Mouse (Mus musculus) layer of hippocampus, postnatal 36 days (tissue): ENCODE measurements around the gene Atf5. TPM values are rescaled to one million over a fixed set of nuclear protein-coding genes. Genes with fewer than 3 reads are reported as not detected.
A peak's percentile ranks its signal among the peaks of the same experiment; 100 is the strongest.

Experiments used
- DNase-seq, 2 experiments: peaks; one replicate each; pipeline ENCODE4 v3.0.0; 2022
- total RNA-seq, 2 experiments: library from RNA; stranded (reverse); gene quantifications; 2 replicates each; pipeline ENCODE4 v1.2.3; 2021

Gene Atf5
- total RNA-seq, 2 experiments from 2014 or later: 26.3 to 28.9 TPM

- peak in 1 of 2 experiments; percentile 68 for DNase-seq
Observed at GRCm38 (mm10) chr7:44850146-44850545, 33.7 kb upstream of the Atf5 start.

DNA sequence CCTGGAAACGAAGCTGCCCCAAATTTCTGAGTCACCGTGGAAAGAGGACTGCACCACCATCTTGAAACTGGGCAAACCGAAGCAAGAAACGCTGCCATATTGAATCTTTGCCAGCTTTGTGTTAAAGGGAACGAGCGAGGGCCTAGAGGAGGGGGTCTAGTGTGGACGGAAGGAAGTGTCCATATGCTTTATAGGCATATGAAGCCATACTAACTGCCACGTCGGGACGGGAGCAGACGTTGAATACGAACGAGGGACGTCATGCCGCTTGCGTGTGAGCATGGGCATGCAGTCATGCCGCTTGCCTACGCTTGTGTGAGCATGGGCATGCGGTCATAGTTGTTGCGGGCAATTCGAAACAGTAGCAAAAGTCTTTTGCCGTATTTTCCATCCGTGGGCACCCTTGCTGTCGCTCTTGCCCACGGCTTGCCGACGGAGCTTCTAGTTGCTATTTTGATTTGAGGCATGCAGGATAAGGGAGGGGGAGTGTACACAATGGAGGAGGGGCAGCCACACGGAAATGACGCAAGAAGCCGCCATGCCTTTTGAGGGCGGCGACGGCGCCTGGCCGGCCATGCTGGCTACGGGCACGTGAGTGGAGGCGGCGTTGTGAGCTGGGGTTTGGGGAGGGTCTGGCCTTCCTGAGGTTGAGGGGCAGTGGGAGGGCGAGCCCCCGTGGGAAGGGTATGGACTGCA is 33.1 kb upstream of the Atf5 start:
- peak; percentile 90 for DNase-seq

GRCm38 (mm10) chr7:44848561-44849415 is 32.3 kb upstream of the Atf5 start, which contains the start of the genes Akt1s1 and Tbc1d17:
Gene Akt1s1 (plus strand): TSS chr7:44848991.
Gene Tbc1d17 (minus strand): TSS chr7:44849079.
- peak; percentile 99 to 100 for DNase-seq

GRCm38 (mm10) chr7:44847772-44848171 is 31.3 kb upstream of the Atf5 start:
- DNase-seq: no peak

DNA sequence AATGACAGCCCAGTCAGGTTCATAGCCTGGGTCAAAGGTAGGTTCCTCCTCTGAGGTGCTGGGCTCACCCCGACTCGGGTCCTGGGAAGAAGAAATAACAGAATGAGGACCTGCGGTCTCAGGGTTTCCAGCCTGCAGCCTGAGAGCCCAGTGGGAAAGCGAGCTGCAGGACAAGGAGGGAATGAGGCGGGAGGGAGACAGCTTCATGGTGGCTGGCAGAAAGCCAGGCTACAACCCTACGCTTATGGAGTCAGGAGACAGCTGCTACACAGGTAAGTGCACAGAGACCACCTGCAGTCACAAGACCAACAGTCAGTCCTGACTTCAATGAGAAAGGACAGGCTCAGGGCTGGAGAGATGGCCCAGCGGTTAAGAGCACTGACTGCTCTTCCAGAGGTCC is 30.3 kb upstream of the Atf5 start:
- DNase-seq: no peak

DNA sequence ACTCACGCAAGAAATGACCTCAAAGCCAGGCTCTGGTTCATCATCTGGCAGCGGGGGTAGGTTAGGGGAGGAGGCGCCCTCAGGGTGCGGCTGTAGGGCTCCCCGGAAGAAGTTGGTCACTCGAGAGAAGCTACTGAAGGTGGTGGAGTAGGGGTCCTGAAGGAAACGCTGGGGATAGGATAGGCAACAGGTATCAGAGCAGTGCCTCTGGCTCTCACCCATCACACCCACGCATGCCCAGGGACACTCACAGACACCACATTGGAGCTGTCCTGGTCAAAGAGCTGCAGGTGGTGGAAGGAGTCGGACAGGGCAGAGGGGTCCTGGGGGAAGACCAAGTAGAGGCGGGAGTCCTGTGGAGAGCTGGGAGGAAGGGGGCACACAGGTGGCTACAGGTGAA is 28.5 kb upstream of the Atf5 start:
- no peak for DNase-seq

GRCm38 (mm10) chr7:44841825-44842463 is 25.5 kb upstream of the Atf5 start:
- no peak for DNase-seq

DNA sequence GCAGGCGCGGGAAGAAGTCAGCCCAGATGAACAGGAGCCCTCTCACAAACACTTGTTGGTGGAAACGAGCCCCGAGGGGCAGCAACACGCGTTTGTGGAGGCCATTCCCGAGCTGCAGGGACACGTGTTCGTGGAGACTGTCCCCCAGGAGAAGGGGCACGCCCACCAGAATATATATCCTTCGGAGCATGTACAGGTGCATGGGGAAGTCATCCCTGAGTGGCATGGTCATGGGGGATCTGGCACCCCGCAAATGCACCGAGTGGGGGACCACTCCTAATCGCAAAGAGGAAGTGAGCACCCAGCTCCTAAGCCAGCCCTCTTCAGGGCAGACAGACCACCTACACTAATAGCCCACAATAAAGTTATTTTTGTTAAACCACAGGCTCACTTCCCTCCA is 24.0 kb upstream of the Atf5 start:
- no peak for DNase-seq

DNA sequence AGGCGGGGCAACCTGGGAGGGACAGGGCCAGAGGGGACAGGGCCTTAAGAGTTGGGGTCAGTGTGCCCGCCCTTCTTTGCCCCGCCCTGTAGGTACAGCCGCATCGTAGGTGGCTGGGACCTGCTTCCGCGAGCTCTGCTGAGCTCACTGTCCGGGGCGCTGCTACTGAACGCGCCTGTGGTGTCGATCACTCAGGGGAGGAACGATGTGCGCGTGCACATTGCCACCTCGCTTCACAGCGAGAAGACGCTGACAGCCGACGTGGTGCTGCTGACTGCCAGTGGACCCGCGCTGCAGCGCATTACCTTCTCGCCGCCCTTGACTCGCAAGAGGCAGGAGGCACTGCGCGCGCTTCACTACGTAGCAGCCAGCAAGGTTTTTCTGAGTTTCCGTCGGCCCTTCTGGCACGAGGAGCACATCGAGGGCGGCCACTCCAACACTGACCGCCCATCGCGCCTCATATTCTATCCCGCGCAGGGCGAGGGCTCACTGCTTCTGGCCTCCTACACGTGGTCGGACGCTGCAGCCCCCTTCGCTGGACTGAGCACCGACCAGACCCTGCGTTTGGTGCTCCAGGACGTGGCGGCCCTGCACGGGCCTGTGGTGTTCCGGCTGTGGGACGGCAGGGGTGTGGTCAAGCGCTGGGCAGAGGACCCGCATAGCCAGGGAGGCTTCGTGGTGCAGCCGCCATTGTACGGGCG is 23.2 kb upstream of the Atf5 start:
- DNase-seq: peak; percentile 54 to 57

- no peak for DNase-seq
Observed at GRCm38 (mm10) chr7:44839171-44839490, 22.7 kb upstream of the Atf5 start.

DNA sequence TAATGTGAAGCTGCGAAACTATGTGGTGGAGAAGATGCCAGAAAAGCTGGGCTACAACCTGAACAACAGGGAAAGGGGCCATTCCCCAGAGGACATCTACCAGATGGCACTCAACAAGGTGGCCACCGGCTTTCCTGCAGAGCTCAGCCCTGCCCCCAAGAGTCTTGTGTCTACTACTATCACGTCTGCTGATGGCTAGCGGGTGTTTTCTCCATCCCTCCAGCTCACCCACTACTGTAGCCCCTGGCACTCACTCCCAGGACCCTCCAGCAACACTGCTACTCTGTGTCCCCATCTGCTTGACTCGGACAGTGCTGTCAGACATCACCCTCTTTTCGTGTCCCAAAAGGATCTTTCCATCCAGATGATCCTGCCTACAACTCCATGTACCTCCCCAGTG is 21.6 kb upstream of the Atf5 start:
- no peak for DNase-seq

- DNase-seq: no peak
Observed at GRCm38 (mm10) chr7:44836423-44837053, 20.1 kb upstream of the Atf5 start.

GRCm38 (mm10) chr7:44836016-44836404 is 19.6 kb upstream of the Atf5 start:
- no peak for DNase-seq

- no peak for DNase-seq
Observed at GRCm38 (mm10) chr7:44835373-44836015, 19.0 kb upstream of the Atf5 start.

DNA sequence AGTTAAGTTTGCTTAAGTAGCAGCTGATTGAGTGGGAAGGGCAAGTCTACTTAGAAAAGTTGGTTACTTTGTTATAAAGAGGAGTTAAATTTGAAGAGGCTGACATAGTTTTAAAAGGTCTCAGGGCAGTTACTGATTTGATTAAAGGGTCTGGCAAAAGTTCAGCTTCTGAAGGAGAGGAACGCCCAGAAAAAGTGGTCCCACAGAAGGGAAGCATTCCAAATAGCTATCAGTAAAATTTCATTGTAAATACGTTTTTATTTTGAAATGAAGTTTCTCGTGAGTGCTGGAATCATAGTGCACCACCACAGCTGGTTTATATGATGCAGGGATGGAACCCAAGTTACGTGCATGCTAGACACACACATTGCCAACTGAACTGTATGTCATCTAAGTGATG is 16.3 kb upstream of the Atf5 start:
- no peak for DNase-seq

DNA sequence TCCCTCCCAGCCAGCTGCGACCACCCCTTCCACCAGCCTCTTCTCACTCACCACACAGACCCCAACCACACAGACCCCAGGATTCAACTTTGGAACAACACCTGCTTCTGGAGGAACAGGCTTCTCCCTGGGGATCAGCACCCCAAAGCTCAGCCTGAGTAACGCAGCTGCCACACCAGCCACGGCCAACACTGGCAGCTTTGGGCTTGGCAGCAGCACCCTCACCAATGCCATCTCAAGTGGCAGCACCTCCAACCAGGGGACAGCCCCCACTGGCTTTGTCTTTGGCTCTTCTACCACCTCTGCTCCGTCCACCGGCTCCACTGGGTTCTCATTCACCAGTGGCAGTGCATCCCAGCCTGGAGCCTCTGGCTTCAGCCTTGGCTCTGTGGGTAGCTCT is 12.2 kb upstream of the Atf5 start:
- no peak for DNase-seq

DNA sequence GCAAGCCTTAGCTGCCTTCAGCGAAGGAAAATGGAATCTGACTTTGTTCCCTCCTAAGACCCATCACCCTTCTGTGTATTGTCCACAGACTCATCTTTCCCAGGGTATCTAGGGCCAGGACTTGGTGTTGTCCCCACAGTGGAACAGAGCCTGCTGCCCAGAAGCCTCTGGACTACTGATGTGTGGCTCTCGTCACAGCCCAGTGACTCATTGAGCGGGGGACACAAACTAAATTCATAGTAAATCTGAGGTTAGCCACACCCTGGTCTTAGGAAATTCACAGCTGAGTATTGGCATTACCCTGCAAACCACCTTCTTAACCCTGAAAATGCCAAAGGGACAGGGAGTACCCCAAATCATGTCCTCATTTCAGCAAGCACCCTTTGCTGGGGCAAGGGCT is 10.3 kb upstream of the Atf5 start:
- no peak for DNase-seq

- DNase-seq: peak; percentile 65 to 73
Observed at GRCm38 (mm10) chr7:44824872-44825271, 8.4 kb upstream of the Atf5 start.

DNA sequence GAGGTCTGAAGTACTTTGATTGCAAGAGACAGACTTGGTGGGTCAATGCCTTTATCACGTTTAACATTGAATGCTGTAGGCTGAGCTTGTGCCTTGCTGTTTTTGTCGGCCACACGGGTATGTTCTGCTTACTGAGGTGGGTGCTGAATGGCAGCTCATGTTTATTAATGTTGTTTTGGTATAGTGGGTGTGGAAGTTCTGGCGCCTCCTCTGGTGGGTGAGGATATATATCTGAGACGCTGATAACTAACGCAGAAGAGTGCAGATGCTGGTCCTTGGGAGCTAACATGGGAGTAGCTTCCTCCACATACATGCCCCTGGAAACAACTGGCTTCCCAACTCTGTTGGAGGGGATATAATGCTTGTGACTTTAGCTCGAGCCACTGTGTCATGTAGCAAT is 7.0 kb upstream of the Atf5 start:
- no peak for DNase-seq

- DNase-seq: no peak
Observed at GRCm38 (mm10) chr7:44821666-44822448, 5.4 kb upstream of the Atf5 start.

- DNase-seq: no peak
Observed at GRCm38 (mm10) chr7:44820525-44820924, 4.1 kb upstream of the Atf5 start.
